Mouse (Mus musculus) hindbrain, embryonic 13.5 days (tissue): ENCODE results near the gene Gemin2. TPM values are rescaled to one million over a fixed set of nuclear protein-coding genes. Genes with fewer than 3 reads are reported as not detected.

Experiments used
- ATAC-seq: fragments of 200-750 bp; cut with Nextera tagmentation; 2 replicates; pipeline ENCODE4 v1.8.0; 2017; ENCODE audit warnings: moderate TSS enrichment; ENCODE audit not compliant: low FRiP score
- H3K27ac ChIP-seq: fragments of 300-500 bp; sonication (generic); 2 replicates; pipeline ENCODE4 v1.5.1; 2015; ENCODE audit warnings: inconsistent platforms, mild to moderate bottlenecking, moderate library complexity
- H3K27me3 ChIP-seq: fragments of 300-500 bp; sonication (generic); 2 replicates; pipeline ENCODE4 v1.6.1; 2015; ENCODE audit warnings: mild to moderate bottlenecking, inconsistent platforms
- H3K36me3 ChIP-seq: fragments of 300-500 bp; sonication (generic); 2 replicates; pipeline ENCODE4 v1.6.1; 2015; ENCODE audit warnings: mild to moderate bottlenecking, inconsistent platforms
- H3K4me1 ChIP-seq: fragments of 300-500 bp; sonication (generic); replicated peaks from 2 replicates; pipeline ENCODE4 v1.6.1; 2015; ENCODE audit warnings: inconsistent platforms
- H3K4me2 ChIP-seq: fragments of 300-500 bp; sonication (generic); 2 replicates; pipeline ENCODE4 v1.6.1; 2015; ENCODE audit warnings: inconsistent platforms, mild to moderate bottlenecking, moderate library complexity
- H3K4me3 ChIP-seq: fragments of 300-500 bp; sonication (generic); 2 replicates; pipeline ENCODE4 v1.5.1; 2015; ENCODE audit warnings: mild to moderate bottlenecking, inconsistent platforms
- H3K9ac ChIP-seq: fragments of 300-500 bp; sonication (generic); 2 replicates; pipeline ENCODE4 v1.6.1; 2015; ENCODE audit warnings: mild to moderate bottlenecking, inconsistent platforms
- H3K9me3 ChIP-seq: fragments of 300-500 bp; sonication (generic); 2 replicates; pipeline ENCODE4 v1.6.1; 2016; ENCODE audit warnings: inconsistent platforms
- whole genome bisulfite sequencing: fragments of 180-500 bp; shearing (Covaris S2); methylation state at CpG from one replicate; pipeline ENCODE4 v1.1.7; 2015; 5-methylcytosine and 5-hydroxymethylcytosine counted together
- polyA plus RNA-seq: library from polyadenylated mRNA; unstranded; fragments of >200 nt; fragmentation: Nextera tagmentation; extraction: Ambion mirVana; gene quantifications from 2 replicates; pipeline ENCODE4 v1.2.1, GENCODE M21; 2015

Gemin2 gene
- polyA plus RNA-seq, 1 experiment from 2014 or later, result 17.5 TPM

GRCm38 (mm10) chr12:59060993-59061595, 47.9 kb downstream of the Gemin2 start, which contains the start of gene Trappc6b:
Trappc6b (minus strand) TSS chr12:59061472.
- under 1% methylated on average over 49 of the region's 49 CpGs for WGBS
- H3K9me3 ChIP-seq, result no peaks in the 10 kb centered on the region
- 0 out of 2 replicates have a peak, but pooled peaks cover 3% of the 10 kb centered on the region for H3K27me3 ChIP-seq
- H3K36me3 ChIP-seq, result peaks cover 12% of the 10 kb centered on the region
- H3K27ac ChIP-seq, result peak within 1 kb of the TSS; percentile 97
- peak; percentile 98 for ATAC-seq
- peak within 1 kb of the TSS; percentile 84 for H3K4me2 ChIP-seq
- H3K4me1 ChIP-seq, result peaks cover 32% of the 10 kb centered on the region
- H3K4me3 ChIP-seq, result peak within 1 kb of the TSS; percentile 72
- H3K9ac ChIP-seq, result peak within 1 kb of the TSS; percentile 89

- 85% methylated on average over 8 of the region's 8 CpGs for WGBS
- no peak for ATAC-seq
- no peak overlapping the region for H3K9ac ChIP-seq
Measured at GRCm38 (mm10) chr12:59064837-59065236, 51.6 kb downstream of the Gemin2 start.

GRCm38 (mm10) chr12:59065776-59066175, 52.6 kb downstream of the Gemin2 start:
- peaks cover 11% of the 10 kb centered on the region for H3K4me1 ChIP-seq
- peak overlapping the region; percentile 99; the same call in 1 of the 2 replicates for H3K4me3 ChIP-seq
- H3K36me3 ChIP-seq, result peaks cover 25% of the 10 kb centered on the region
- H3K9me3 ChIP-seq, result no peaks in the 10 kb centered on the region
- H3K27me3 ChIP-seq, result 0 out of 2 replicates have a peak, but pooled peaks cover 3% of the 10 kb centered on the region
- 72% methylated on average over 3 of the region's 3 CpGs for WGBS
- peak overlapping the region; percentile 93 for H3K27ac ChIP-seq
- peak overlapping the region; percentile 56 for H3K4me2 ChIP-seq
- no peak for ATAC-seq
- peak overlapping the region; percentile 59; the same call in 1 of the 2 replicates for H3K9ac ChIP-seq

More at GRCm38 (mm10) chr12:59064837-59065236, 51.6 kb downstream of the Gemin2 start:
- H3K4me3 ChIP-seq, result no peak overlapping the region
- no peaks in the 10 kb centered on the region for H3K9me3 ChIP-seq
- H3K36me3 ChIP-seq, result peaks cover 17% of the 10 kb centered on the region
- peaks cover 18% of the 10 kb centered on the region for H3K4me1 ChIP-seq
- no peak overlapping the region for H3K4me2 ChIP-seq
- H3K27me3 ChIP-seq, result 0 out of 2 replicates have a peak, but pooled peaks cover 3% of the 10 kb centered on the region
- H3K27ac ChIP-seq, result no peak overlapping the region

- peaks cover 33% of the 10 kb centered on the region for H3K36me3 ChIP-seq
- peak; percentile 99 for ATAC-seq
- peak within 1 kb of the TSS; percentile 99 for H3K9ac ChIP-seq
- peak within 1 kb of the TSS; percentile 88 for H3K4me2 ChIP-seq
- 0 out of 2 replicates have a peak, but pooled peaks cover 3% of the 10 kb centered on the region for H3K27me3 ChIP-seq
- no peaks in the 10 kb centered on the region for H3K9me3 ChIP-seq
- under 1% methylated on average over 43 of the region's 43 CpGs for WGBS
- H3K4me3 ChIP-seq, result peak within 1 kb of the TSS; percentile 99
- peaks cover 11% of the 10 kb centered on the region for H3K4me1 ChIP-seq
- H3K27ac ChIP-seq, result peak within 1 kb of the TSS; percentile 93
Measured at GRCm38 (mm10) chr12:59066448-59067077, 53.4 kb downstream of the Gemin2 start, which contains the start of gene Pnn. Pnn (plus strand) TSS chr12:59066884.

- H3K27ac ChIP-seq, result peak overlapping the region; percentile 93
- H3K4me3 ChIP-seq, result peak overlapping the region; percentile 99
- H3K4me1 ChIP-seq, result peaks cover 11% of the 10 kb centered on the region
- H3K27me3 ChIP-seq, result 0 out of 2 replicates have a peak, but pooled peaks cover 3% of the 10 kb centered on the region
- WGBS, result 0% methylated on average over 41 of the region's 41 CpGs
- peak overlapping the region; percentile 99 for H3K9ac ChIP-seq
- no peaks in the 10 kb centered on the region for H3K9me3 ChIP-seq
- H3K36me3 ChIP-seq, result peaks cover 38% of the 10 kb centered on the region
- H3K4me2 ChIP-seq, result peak overlapping the region; percentile 88
- ATAC-seq, result peak; percentile 70
Measured at GRCm38 (mm10) chr12:59067095-59067494, 53.9 kb downstream of the Gemin2 start.

GRCm38 (mm10) chr12:59068791-59069190, 55.6 kb downstream of the Gemin2 start:
- H3K27me3 ChIP-seq, result 0 out of 2 replicates have a peak, but pooled peaks cover 2% of the 10 kb centered on the region
- no peaks in the 10 kb centered on the region for H3K9me3 ChIP-seq
- H3K4me3 ChIP-seq, result no peak overlapping the region
- no peak overlapping the region for H3K4me2 ChIP-seq
- H3K9ac ChIP-seq, result no peak overlapping the region
- no peak overlapping the region for H3K27ac ChIP-seq
- H3K36me3 ChIP-seq, result peaks cover 47% of the 10 kb centered on the region
- peaks cover 11% of the 10 kb centered on the region for H3K4me1 ChIP-seq
- no peak for ATAC-seq
- 96% methylated on average over 13 of the region's 13 CpGs for WGBS

DNA sequence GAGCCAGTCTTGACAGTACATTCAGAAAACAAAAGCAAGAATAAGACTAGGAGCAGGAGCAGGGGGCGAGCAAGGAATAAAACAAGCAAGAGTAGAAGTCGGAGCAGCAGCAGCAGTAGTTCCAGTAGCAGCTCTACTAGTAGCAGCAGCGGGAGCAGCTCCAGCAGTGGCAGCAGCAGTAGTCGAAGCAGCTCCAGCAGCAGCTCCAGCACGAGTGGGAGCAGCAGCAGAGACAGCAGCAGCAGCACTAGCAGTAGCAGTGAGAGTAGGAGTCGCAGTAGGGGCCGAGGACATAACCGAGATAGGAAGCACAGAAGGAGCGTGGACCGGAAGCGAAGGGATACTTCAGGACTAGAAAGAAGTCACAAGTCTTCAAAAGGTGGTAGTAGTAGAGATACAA, 59.1 kb downstream of the Gemin2 start:
- ATAC-seq, result no peak
- H3K4me1 ChIP-seq, result peaks cover 11% of the 10 kb centered on the region
- WGBS, result 89% methylated on average over 11 of the region's 11 CpGs
- no peak overlapping the region for H3K4me3 ChIP-seq
- no peak overlapping the region for H3K27ac ChIP-seq
- no peaks in the 10 kb centered on the region for H3K27me3 ChIP-seq
- H3K36me3 ChIP-seq, result peaks cover 54% of the 10 kb centered on the region
- H3K9me3 ChIP-seq, result no peaks in the 10 kb centered on the region
- no peak overlapping the region for H3K4me2 ChIP-seq
- no peak overlapping the region for H3K9ac ChIP-seq

GRCm38 (mm10) chr12:59074052-59074451, 60.9 kb downstream of the Gemin2 start:
- Histone ChIP-seq H3K4me3 (no peak overlapping the region), H3K27me3 (no peaks in the 10 kb centered on the region), H3K9me3 (no peaks in the 10 kb centered on the region), H3K27ac (no peak overlapping the region), H3K9ac (no peak overlapping the region), H3K4me2 (no peak overlapping the region), H3K36me3 (peaks cover 43% of the 10 kb centered on the region), H3K4me1 (no peaks in the 10 kb centered on the region)
- no peak for ATAC-seq
- WGBS, result 93% methylated on average over 3 of the region's 3 CpGs

- Histone ChIP-seq H3K36me3 (peaks cover 16% of the 10 kb centered on the region), H3K4me2 (no peak overlapping the region), H3K9me3 (no peaks in the 10 kb centered on the region), H3K4me3 (no peak overlapping the region), H3K27ac (no peak overlapping the region), H3K9ac (no peak overlapping the region), H3K27me3 (no peaks in the 10 kb centered on the region), H3K4me1 (no peaks in the 10 kb centered on the region)
- 93% methylated on average over 3 of the region's 3 CpGs for WGBS
- no peak for ATAC-seq
Measured at GRCm38 (mm10) chr12:59076996-59077395, 63.8 kb downstream of the Gemin2 start.

DNA sequence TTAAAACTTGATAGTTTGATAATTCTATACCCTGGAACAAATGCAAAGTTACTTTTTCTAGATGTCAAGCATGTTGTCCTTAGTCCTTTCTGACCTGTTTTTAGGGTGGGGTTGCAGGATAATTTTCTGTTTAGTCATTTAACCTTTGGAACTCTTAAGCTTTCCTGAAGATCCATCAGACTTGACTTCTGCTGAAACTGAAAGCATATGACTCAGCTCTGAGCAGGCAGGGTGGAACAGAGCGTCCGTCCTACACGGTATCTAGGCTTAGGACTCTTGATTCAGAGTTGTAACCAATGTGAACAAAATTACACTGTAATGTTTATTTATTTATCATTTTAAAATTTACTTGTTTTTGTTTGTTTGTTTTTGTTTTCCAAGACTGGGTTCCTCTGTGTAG, 64.7 kb downstream of the Gemin2 start:
- peaks cover 9% of the 10 kb centered on the region for H3K36me3 ChIP-seq
- H3K4me2 ChIP-seq, result no peak overlapping the region
- H3K4me1 ChIP-seq, result no peaks in the 10 kb centered on the region
- H3K9me3 ChIP-seq, result no peaks in the 10 kb centered on the region
- 94% methylated on average over 3 of the region's 3 CpGs for WGBS
- H3K27me3 ChIP-seq, result no peaks in the 10 kb centered on the region
- H3K9ac ChIP-seq, result no peak overlapping the region
- H3K27ac ChIP-seq, result no peak overlapping the region
- ATAC-seq, result no peak
- no peak overlapping the region for H3K4me3 ChIP-seq
